Mouse (Mus musculus): ENCODE results near the gene Rfc1.
"Not testable (repeated sequence)": the region's sequence is repeated elsewhere in the genome, so short reads cannot be mapped to it uniquely, and the experiment has no call there.

Rfc1 gene

DNA sequence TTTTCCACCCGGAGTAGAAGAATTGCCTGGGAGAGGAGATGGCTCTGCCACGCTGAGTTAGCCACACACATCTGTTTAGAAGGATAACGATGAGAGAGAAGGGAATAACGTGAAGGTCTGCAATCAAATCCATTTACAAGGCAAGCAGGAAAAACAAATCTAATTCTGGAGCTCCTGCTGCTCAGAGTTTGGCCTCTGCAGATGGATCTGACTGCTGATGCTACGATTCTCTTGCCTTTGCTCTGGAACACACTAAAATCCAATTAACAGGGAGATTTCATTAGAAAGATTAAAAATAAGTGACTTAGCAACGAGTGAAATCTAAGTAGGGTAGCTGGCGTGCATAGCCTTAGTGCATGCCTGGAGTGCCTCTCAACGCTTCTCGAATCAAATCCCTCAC lies 30.0 kb downstream of the Rfc1 start:
- no peak for ATAC-seq (ENCODE audit: insufficient number of reproducible peaks, low FRiP score, low TSS enrichment)

DNA sequence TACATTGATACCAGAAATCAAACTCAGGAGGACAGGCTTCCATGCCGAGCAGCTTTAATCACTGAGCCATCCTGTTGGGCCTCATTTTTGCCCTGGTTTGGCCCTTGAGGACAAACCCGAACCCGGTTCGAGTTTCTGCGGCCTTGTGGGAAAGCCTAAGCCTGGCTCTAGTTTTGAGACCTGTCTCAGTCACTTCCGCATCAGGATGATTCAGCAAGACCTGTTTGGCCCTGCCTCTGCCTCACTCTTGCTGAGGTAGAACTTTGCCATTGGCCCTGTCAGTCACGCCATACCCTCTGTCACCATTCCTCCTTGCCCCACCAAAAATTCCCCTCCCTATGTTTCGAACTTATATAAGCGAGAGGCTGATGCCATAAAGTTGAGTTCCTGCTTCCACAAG lies 35.3 kb downstream of the Rfc1 start:
- ATAC-seq (ENCODE audit: insufficient number of reproducible peaks, low FRiP score, low TSS enrichment): no peak

GRCm38 (mm10) chr5:65299623-65300022 lies 35.8 kb downstream of the Rfc1 start:
- ATAC-seq (ENCODE audit: insufficient number of reproducible peaks, low FRiP score, low TSS enrichment): not testable (repeated sequence)

DNA sequence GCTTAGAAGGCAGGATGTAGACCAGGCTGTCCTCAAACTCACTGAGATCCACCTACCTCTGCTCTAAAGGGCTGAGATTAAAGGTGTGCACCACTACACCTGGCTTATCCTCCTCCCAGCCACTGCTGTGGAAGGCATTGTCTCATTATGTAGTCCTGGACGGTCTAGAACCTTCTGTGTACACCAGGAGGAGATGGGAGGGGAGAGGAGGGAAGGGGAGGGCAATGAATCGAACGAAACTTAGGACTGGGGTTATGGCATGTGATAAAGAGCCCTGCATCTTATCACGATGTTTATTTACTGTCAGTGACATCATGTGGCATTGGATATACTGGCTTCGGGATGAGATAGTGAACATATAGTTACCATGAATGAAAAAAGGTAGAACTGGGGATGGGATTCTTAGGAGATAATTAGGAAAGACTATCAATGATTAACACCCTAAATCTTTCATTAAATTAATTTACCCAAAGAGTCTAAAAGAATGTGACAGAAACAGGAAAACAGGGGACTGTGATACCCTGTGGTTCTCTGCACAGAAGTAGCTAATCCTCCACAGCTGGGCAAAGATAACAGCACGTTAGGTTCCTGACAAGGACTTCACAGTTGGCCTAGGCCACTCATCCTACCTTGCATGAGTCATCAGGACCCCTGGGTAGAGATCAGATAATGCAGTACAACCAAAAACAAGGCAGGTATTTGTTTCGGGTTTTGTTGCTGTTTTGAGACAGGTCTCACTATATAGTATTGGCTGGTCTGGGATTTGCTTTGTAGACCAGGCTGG lies 37.1 kb downstream of the Rfc1 start:
- ATAC-seq (ENCODE audit: insufficient number of reproducible peaks, low FRiP score, low TSS enrichment): no peak

GRCm38 (mm10) chr5:65294270-65294669 lies 41.2 kb downstream of the Rfc1 start:
- ATAC-seq (ENCODE audit: insufficient number of reproducible peaks, low FRiP score, low TSS enrichment): no peak

- ATAC-seq (ENCODE audit: insufficient number of reproducible peaks, low FRiP score, low TSS enrichment): no peak
These were observed 41.8 kb downstream of the Rfc1 start for GRCm38 (mm10) chr5:65293627-65294026.

DNA sequence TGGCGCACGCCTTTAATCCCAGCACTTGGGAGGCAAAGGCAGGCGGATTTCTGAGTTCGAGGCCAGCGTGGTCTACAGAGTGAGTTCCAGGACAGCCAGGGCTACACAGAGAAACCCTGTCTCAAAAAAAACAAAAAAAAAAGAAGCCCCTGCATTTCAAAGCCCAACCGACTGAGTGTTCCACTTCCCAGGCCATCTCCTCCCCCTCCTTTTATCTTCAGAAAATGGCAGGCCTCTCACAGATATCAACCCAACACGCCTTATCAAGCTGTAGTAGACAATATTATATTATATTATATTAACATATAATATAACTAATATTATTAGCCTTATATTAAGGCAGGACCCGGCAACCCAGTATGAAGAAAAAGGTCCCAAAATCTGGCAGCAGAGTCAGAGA lies 46.5 kb downstream of the Rfc1 start:
- not testable (repeated sequence) for ATAC-seq (ENCODE audit: insufficient number of reproducible peaks, low FRiP score, low TSS enrichment)

GRCm38 (mm10) chr5:65287751-65288701 lies 47.4 kb downstream of the Rfc1 start:
- peak; percentile 83 for ATAC-seq (ENCODE audit: insufficient number of reproducible peaks, low FRiP score, low TSS enrichment)

DNA sequence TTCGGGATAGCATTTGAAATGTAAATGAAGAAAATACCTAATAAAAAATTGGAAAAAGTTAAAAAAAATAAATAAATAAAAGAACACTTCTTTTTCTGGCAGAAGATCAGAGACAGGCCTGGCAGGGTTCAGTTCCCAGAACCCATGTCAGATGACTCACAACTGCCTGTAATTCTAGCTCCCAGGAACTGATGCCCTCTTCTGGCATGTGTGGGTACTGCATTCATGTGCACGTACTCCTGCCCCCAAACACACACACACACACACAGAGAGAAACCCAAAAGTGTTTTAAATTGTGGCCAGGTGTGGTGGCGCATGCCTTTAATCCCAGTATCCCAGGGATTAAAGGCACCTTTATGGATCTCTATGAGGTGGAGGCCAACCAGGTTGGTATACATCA lies 51.3 kb downstream of the Rfc1 start:
- no peak for ATAC-seq (ENCODE audit: insufficient number of reproducible peaks, low FRiP score, low TSS enrichment)

- no peak for ATAC-seq (ENCODE audit: insufficient number of reproducible peaks, low FRiP score, low TSS enrichment)
These were observed 54.3 kb downstream of the Rfc1 start for GRCm38 (mm10) chr5:65281216-65281615.

DNA sequence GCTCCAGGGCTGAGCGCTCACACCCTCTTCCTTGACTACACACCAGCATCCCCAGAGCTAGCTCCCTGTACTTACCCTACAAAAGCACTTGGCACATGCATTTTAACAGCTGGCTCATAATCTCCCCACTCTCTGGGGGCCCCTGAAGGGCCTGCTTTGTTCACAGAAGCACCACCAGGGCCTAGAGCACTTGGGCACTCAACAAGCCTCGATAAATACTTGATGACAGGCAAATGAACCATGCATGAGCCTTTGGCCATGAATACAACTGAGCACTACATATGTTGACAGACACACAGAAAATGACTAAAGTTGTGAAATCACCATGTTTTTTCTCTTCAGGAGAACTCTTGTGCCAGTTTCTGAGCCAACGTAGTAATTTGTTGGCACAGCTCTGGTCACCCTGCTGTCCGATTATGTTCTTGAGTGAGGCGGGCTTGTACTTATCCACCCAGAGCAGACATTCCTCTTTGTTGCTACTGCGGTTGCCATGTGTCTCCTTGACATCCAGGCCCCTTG lies 56.3 kb downstream of the Rfc1 start:
- ATAC-seq (ENCODE audit: insufficient number of reproducible peaks, low FRiP score, low TSS enrichment): no peak

- ATAC-seq (ENCODE audit: insufficient number of reproducible peaks, low FRiP score, low TSS enrichment): no peak
These were observed 61.5 kb downstream of the Rfc1 start for GRCm38 (mm10) chr5:65273966-65274365.

DNA sequence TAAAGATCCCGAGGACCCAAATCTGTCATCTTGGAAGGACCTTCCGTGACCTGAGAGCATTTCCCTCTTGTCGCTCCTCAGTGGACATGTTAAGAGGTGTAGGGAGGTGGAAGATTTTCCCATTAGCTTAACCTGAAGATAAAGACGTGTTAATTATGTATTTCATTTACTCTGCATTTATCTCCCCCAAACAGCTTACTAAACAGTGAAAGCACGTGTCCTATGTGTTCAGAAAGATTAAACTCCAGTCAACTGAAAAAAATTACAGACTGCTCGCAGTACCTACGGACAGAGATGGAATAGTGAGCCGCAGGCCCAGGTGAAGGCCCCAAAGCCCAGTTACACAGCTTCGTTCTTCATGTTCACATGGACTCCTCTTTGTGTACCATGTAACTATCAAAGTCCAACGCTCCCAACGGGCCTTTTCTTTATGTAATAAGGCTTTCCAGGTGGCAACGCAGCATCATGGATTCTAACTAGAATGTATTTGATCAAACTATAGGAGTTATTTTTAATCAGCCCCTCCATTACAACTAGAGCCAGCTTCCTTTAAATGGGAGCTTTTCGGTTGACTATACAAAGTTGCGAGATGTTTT lies 77.5 kb downstream of the Rfc1 start:
- ATAC-seq (ENCODE audit: insufficient number of reproducible peaks, low FRiP score, low TSS enrichment): no peak

- ATAC-seq (ENCODE audit: insufficient number of reproducible peaks, low FRiP score, low TSS enrichment): no peak
These were observed 85.2 kb downstream of the Rfc1 start for GRCm38 (mm10) chr5:65250185-65250855.

DNA sequence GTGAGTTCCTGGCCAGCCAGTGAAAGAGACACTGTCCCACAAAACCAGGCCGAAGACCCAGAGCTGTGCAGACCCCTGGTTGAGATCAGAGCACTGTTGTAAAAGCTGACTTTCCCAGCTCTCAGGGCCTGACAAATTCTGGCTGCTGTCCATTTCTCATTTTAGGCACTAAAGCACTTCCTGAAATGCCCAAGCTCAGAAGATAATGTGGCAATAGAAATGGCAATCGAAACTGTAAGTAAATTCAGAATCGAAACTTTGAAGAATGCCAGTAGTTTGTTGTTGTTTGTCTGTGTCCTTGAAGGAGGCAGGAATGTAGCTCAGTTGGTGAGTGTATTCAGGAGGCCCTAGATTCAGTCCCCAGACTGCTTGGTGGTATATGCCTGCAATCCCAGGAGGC lies 88.2 kb downstream of the Rfc1 start:
- no peak for ATAC-seq (ENCODE audit: insufficient number of reproducible peaks, low FRiP score, low TSS enrichment)

DNA sequence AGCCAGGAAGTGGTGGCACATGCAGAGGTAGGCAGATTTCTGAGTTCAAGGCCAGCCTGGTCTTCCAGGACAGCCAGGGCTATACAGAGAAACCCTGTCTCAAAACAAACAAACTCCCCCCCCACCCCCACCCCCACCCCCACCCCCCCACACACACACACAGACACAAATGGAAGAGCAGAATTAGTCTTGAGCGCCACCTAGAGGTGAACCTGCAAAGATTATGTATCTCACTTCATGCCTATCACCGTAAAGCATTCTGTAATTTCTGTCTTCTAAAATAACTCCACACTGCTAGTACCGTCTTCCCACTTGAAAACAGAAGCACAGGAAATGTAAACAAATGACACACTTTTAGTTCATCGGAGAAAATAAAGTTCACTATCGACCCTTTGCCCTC lies 92.7 kb downstream of the Rfc1 start:
- ATAC-seq (ENCODE audit: insufficient number of reproducible peaks, low FRiP score, low TSS enrichment): no peak

GRCm38 (mm10) chr5:65231289-65232003 lies 104.0 kb downstream of the Rfc1 start:
- no peak for ATAC-seq (ENCODE audit: insufficient number of reproducible peaks, low FRiP score, low TSS enrichment)

GRCm38 (mm10) chr5:65224056-65224455 lies 111.4 kb downstream of the Rfc1 start:
- ATAC-seq (ENCODE audit: insufficient number of reproducible peaks, low FRiP score, low TSS enrichment): no peak

- ATAC-seq (ENCODE audit: insufficient number of reproducible peaks, low FRiP score, low TSS enrichment): no peak
These were observed 114.4 kb downstream of the Rfc1 start for GRCm38 (mm10) chr5:65221037-65221436.
